Mouse (Mus musculus): ENCODE results near the gene Rsrc2.
A peak's percentile ranks its signal among the peaks of the same experiment; 100 is the strongest.

DNA sequence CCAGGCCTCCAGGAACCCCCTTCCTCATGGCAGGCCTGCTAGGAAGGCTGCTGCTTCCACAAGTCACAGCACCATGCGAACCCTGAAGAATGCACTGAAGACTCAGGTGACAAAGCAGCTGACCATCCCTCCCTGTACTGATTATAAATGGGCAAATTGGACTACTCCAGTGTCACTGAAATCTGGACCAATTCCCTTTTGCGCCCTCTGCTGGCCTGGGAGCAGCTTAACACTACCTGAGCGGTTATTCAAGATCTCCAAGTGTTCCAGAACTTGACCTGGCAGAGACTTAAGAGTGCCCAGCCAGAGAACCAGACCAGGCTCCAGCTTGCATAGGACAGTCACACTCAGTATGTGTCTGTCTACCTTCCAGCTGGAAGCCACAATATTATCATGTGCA is 50.0 kb downstream of the Rsrc2 start:
- TF ChIP-seq CTCF (conservative IDR thresholded peaks at IDR 0.05; ENCODE audit: low read length) (peak; percentile 86), POU5F1 (IDR thresholded peaks at IDR 0.05; ENCODE audit: borderline replicate concordance, low read length) (no peak)

All from E14TG2a.4 (cell line).